Mouse (Mus musculus) ES-E14 (cell line): ENCODE data around the gene Gstm1. TPM values are rescaled to one million over a fixed set of nuclear protein-coding genes. Genes with fewer than 3 reads are reported as not detected.
"Not testable (repeated sequence)": the region's sequence is repeated elsewhere in the genome, so short reads cannot be mapped to it uniquely, and the experiment has no call there.

Experiments
- DNase-seq: peaks from one replicate; pipeline ENCODE4 v3.0.0-alpha.2; 2013; ENCODE audit warnings: low read depth, low spot score
- H3K27ac ChIP-seq: 2 replicates; pipeline ENCODE4 v1.5.1; 2012; ENCODE audit warnings: low read depth, mild to moderate bottlenecking, low read length, moderate library complexity, mixed read lengths; ENCODE audit not compliant: poor library complexity, insufficient read depth, severe bottlenecking
- H3K36me3 ChIP-seq: 2 replicates; pipeline ENCODE4 v1.6.1; 2012; ENCODE audit warnings: mild to moderate bottlenecking, low read length, moderate library complexity, mixed read lengths; ENCODE audit not compliant: control insufficient read depth, poor library complexity, insufficient read depth, severe bottlenecking
- H3K4me1 ChIP-seq, 2 experiments: fragments of 150-350 bp in 1 of 2; sonication (generic) in 1 of 2; 2 replicates each; pipeline ENCODE4 v1.6.1; 2012; ENCODE audit warnings: low read length in 2 of 2, mild to moderate bottlenecking in 1 of 2, mixed read lengths in 1 of 2; ENCODE audit not compliant: control insufficient read depth in 2 of 2, insufficient read depth in 2 of 2, poor library complexity in 1 of 2
- H3K4me3 ChIP-seq, 2 experiments: fragments of 150-350 bp in 1 of 2; sonication (generic) in 1 of 2; 2 replicates each; pipeline ENCODE4 v1.5.1; 2012; ENCODE audit warnings: low read length in 2 of 2, low read depth in 1 of 2, mild to moderate bottlenecking in 1 of 2, mixed read lengths in 1 of 2; ENCODE audit not compliant: insufficient read depth in 1 of 2, poor library complexity in 1 of 2, severe bottlenecking in 1 of 2
- H3K9ac ChIP-seq: 2 replicates; pipeline ENCODE4 v1.6.1; 2012; ENCODE audit warnings: low read depth, mild to moderate bottlenecking, low read length, mixed read lengths; ENCODE audit not compliant: poor library complexity, insufficient read depth, severe bottlenecking
- H3K9me3 ChIP-seq: fragments of 150-350 bp; sonication (generic); 2 replicates; pipeline ENCODE4 v1.6.1; 2012; ENCODE audit warnings: low read depth, mild to moderate bottlenecking, low read length; ENCODE audit not compliant: control insufficient read depth, insufficient read depth
- CHD2 ChIP-seq: IDR thresholded peaks from 2 replicates; pipeline ENCODE4 v1.6.1; 2014; ENCODE audit warnings: mild to moderate bottlenecking, low read depth, low read length, inconsistent platforms
- HCFC1 ChIP-seq: IDR thresholded peaks from 2 replicates; pipeline ENCODE4 v1.6.1; 2012; ENCODE audit warnings: low read length, inconsistent platforms, borderline replicate concordance; ENCODE audit not compliant: insufficient read depth
- MAFK ChIP-seq: IDR thresholded peaks from 2 replicates; pipeline ENCODE4 v1.6.1; 2014; ENCODE audit warnings: mild to moderate bottlenecking, low read depth, low read length, inconsistent platforms; ENCODE audit not compliant: insufficient read depth
- ZC3H11A ChIP-seq: IDR thresholded peaks from 2 replicates; pipeline ENCODE4 v1.6.1; 2012; ENCODE audit warnings: low read depth, mild to moderate bottlenecking, inconsistent platforms, low read length, borderline replicate concordance
- ZNF384 ChIP-seq: IDR thresholded peaks from 2 replicates; pipeline ENCODE4 v1.6.1; 2012; ENCODE audit warnings: low read depth, low read length, inconsistent platforms
- in situ Hi-C, 2 experiments: fragments of 600-800 bp; cut with MboI; formaldehyde crosslinking; loops; one replicate each; pipeline ENCODE4 v1.15.1; 2025; ENCODE audit warnings: low sequenced_read_pairs in 2 of 2, inconsistent platforms in 1 of 2; ENCODE audit not compliant: unreplicated experiment in 2 of 2
- total RNA-seq: library from RNA; depleted of rRNA; stranded (reverse); fragments of 300-350 nt; gene quantifications from 2 replicates; pipeline ENCODE4 v1.2.3, GENCODE M21; 2012

The Gstm1 gene
- total RNA-seq, 1 experiment, result 7.9 TPM

- H3K27ac ChIP-seq, result no peak overlapping the region
- no peak overlapping the region for H3K9ac ChIP-seq
- H3K9me3 ChIP-seq, result no peaks in the 10 kb centered on the region
- TF ChIP-seq CHD2, result no peak
- no peak for TF ChIP-seq MAFK
- TF ChIP-seq ZC3H11A, result no peak
- no peak for TF ChIP-seq HCFC1
- no peak for TF ChIP-seq ZNF384
- in situ Hi-C loops, result no loop called here
- H3K4me1 ChIP-seq, result peaks cover 0 to under 1% of the 10 kb centered on the region in 2 experiments; a peak in 2 of 4 replicates
- DNase-seq, result no peak
- no peak overlapping the region for H3K4me3 ChIP-seq
- H3K36me3 ChIP-seq, result no peaks in the 10 kb centered on the region
Observed at GRCm38 (mm10) chr3:107974237-107974636, 43.5 kb downstream of the Gstm1 start.

DNA sequence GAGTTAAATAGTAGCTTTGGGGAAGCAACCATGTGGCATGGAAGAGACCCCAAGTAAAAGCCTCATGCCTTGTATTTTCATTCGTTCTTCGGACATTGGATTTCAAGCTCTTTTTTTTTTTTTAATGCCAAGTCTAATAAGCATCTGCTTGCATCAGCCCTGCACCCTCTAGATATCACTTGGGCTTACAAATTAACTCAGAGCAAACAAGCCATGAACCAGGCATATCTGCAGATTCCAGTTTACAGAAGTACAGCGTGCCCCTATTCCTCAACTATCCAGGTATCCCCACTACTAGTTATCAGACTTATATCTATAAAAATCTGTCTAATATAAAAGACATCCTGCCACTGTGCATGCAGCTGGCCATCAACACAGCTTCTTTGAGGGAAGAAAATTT lies 45.7 kb downstream of the Gstm1 start:
- TF ChIP-seq ZNF384 (no peak), HCFC1 (no peak), MAFK (no peak), CHD2 (no peak), ZC3H11A (no peak)
- in situ Hi-C loops, result no loop called here
- Histone ChIP-seq H3K27ac (no peak overlapping the region), H3K9ac (no peak overlapping the region), H3K4me3 (no peak overlapping the region), H3K9me3 (no peaks in the 10 kb centered on the region), H3K4me1 (peaks cover 0 to 9% of the 10 kb centered on the region in 2 experiments; a peak in 2 of 4 replicates), H3K36me3 (no peaks in the 10 kb centered on the region)
- DNase-seq, result no peak

DNA sequence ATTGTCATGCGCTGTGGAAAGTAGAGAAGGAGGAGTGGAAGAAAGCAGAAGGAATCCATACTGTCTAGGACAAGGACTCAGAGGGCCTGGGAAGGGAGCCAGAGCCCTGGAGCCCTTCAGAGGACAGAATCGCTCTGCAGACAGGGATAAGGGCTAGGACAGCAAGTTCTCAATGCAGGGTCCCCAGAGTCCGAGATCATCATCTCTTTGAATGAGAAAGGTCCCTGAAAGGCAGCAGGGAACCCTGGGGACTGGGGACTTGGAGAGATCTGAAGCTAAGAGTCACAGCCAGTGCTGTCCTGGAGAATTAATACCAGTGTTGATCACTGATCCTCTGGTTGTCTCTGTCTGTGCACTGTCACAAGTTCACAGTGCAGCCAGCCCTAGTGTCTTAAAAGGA lies 46.7 kb downstream of the Gstm1 start:
- H3K4me3 ChIP-seq, H3K9ac ChIP-seq, DNase-seq, H3K9me3 ChIP-seq, in situ Hi-C loops, H3K27ac ChIP-seq, H3K36me3 ChIP-seq: not testable (repeated sequence)
- peaks cover 0 to 11% of the 10 kb centered on the region in 2 experiments; a peak in 2 of 4 replicates for H3K4me1 ChIP-seq

DNA sequence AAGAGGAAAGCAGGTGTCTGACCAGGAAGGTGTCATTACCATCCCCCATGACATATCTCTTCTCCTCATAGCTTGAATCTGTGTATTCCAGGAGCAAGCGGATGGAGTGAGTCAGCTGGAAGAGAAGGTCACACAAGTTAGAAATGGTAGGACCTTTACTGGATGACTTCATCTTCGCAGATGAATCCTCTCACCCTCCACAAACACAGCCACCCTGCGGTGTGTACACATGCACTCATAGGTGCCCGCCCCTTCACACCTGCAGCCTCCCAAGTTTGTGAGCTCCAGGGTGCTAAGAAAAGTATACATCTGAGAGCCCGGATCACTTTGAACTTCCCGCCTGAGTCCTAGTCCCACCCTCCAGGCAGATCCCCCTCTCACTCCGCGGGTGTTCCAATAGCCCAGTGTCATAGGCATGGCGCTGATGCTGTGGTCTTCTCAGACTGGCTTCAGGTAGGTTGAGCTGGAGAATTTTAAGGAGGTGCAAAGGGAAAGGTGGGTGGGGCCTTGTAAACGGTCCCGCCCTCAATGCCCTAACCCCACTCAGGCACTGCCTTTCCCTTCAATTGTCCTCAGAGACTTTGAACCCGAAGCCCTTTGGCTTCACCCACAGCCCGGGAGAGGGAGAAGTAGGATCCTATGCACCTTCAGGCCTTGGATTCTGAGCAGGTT lies 48.9 kb downstream of the Gstm1 start, which contains the start of gene Gstm3:
Gene Gstm3 (minus strand): TSS at position 560 of the 672 bp plus-strand sequence.
- Histone ChIP-seq H3K36me3 (no peaks in the 10 kb centered on the region), H3K4me3 (no peak within 1 kb of the TSS), H3K27ac (no peak within 1 kb of the TSS), H3K9me3 (no peaks in the 10 kb centered on the region), H3K4me1 (peaks cover 9 to 29% of the 10 kb centered on the region in 2 experiments), H3K9ac (no peak within 1 kb of the TSS)
- TF ChIP-seq CHD2 (no peak), MAFK (no peak), ZNF384 (no peak), ZC3H11A (no peak), HCFC1 (no peak)
- in situ Hi-C loops, result no loop called here
- DNase-seq, result no peak

GRCm38 (mm10) chr3:107966631-107967030 lies 51.1 kb downstream of the Gstm1 start:
- H3K4me1 ChIP-seq, result peaks cover 9 to 32% of the 10 kb centered on the region in 2 experiments
- H3K27ac ChIP-seq, result no peak overlapping the region
- H3K36me3 ChIP-seq, result no peaks in the 10 kb centered on the region
- DNase-seq, result no peak
- in situ Hi-C loops, result no loop called here
- no peak overlapping the region for H3K9ac ChIP-seq
- TF ChIP-seq ZC3H11A (no peak), ZNF384 (no peak), MAFK (no peak), CHD2 (no peak), HCFC1 (no peak)
- H3K4me3 ChIP-seq, result no peak overlapping the region
- H3K9me3 ChIP-seq, result no peaks in the 10 kb centered on the region
